ENCODE assay signal across 30 mouse cellular contexts in genomic region chr4:46447461-46447860, GRCm38 (mm10). TPM values are rescaled to one million over a fixed set of nuclear protein-coding genes. Genes with fewer than 3 reads are reported as not detected.
DNase-seq lines count a peak whose midpoint lies in the region; ATAC-seq lines count a peak whose summit lies in the region.
"Had no signal": no experiment of that assay in that cellular context is flagged by ENCODE, and none has a peak within 500 bp of the region (broad histone marks: within the 10 kb centered on the region; RNA-seq: fewer than 3 reads in every experiment).

No protein-coding gene starts in this region.

- no peaks in the 10 kb centered on the region for H3K9me3 ChIP-seq in liver, embryonic 11.5 days (ENCODE audit: control insufficient read depth, low read length)
- H3K9me3 ChIP-seq in liver, embryonic 12.5 days (replicated peaks) = no peaks in the 10 kb centered on the region
- H3K9me3 ChIP-seq: embryonic facial prominence, embryonic 13.5 days; forebrain, embryonic 12.5 days; limb, embryonic 12.5 days; lung, embryonic 15.5 days; midbrain, embryonic 10.5 days; neural tube, embryonic 15.5 days had no signal

- no peak overlapping the region for H3K4me3 ChIP-seq in liver, embryonic 11.5 days (ENCODE audit: low read depth, low read length)
- H3K4me3 ChIP-seq in liver, embryonic 12.5 days = no peak overlapping the region
- H3K4me3 ChIP-seq: embryonic facial prominence, embryonic 13.5 days; erythroblast, embryonic 14.5 days; forebrain, embryonic 12.5 days; layer of hippocampus, adult 2 months; limb, embryonic 12.5 days; lung, embryonic 15.5 days; midbrain, embryonic 10.5 days; neural tube, embryonic 15.5 days had no signal

- H3K36me3 ChIP-seq in liver, embryonic 11.5 days (ENCODE audit: control insufficient read depth, insufficient read depth, low read length) = no peaks in the 10 kb centered on the region
- H3K36me3 ChIP-seq in liver, embryonic 12.5 days = peaks cover 6% of the 10 kb centered on the region
- H3K36me3 ChIP-seq: embryonic facial prominence, embryonic 13.5 days; forebrain, embryonic 12.5 days; limb, embryonic 12.5 days; lung, embryonic 15.5 days; midbrain, embryonic 10.5 days; neural tube, embryonic 15.5 days had no signal

- 46% methylated on average over 1 of the region's 1 CpGs for WGBS in liver, embryonic 11.5 days
- 29% methylated on average over 1 of the region's 1 CpGs for WGBS in liver, embryonic 12.5 days (ENCODE audit: insufficient replicate concordance)

- H3K4me2 ChIP-seq in liver, embryonic 11.5 days = no peak overlapping the region
- no peak overlapping the region for H3K4me2 ChIP-seq in liver, embryonic 12.5 days
- H3K4me2 ChIP-seq: embryonic facial prominence, embryonic 13.5 days; forebrain, embryonic 12.5 days; limb, embryonic 12.5 days; lung, embryonic 15.5 days; neural tube, embryonic 15.5 days had no signal

- ATAC-seq in liver, embryonic 11.5 days (replicated peaks; ENCODE audit: low FRiP score) = no peak
- no peak for ATAC-seq in liver, embryonic 12.5 days
- peak; percentile 30 for ATAC-seq in megakaryocyte, adult 5-6 weeks (ENCODE audit: poor library complexity, severe bottlenecking)
- ATAC-seq: hindbrain, postnatal 0 days; intestine, embryonic 16.5 days had no signal

- H3K9ac ChIP-seq in liver, embryonic 11.5 days (ENCODE audit: low read depth, low read length) = peak overlapping the region; percentile 40; the same call in 1 of the 2 replicates
- H3K9ac ChIP-seq in liver, embryonic 12.5 days = peak overlapping the region; percentile 100
- H3K9ac ChIP-seq: embryonic facial prominence, embryonic 13.5 days; forebrain, embryonic 12.5 days; limb, embryonic 12.5 days; lung, embryonic 15.5 days; neural tube, embryonic 15.5 days had no signal

- no peaks in the 10 kb centered on the region for H3K27me3 ChIP-seq in liver, embryonic 11.5 days (replicated peaks; ENCODE audit: control insufficient read depth, insufficient read depth, low read length)
- H3K27me3 ChIP-seq in liver, embryonic 12.5 days (replicated peaks) = no peaks in the 10 kb centered on the region
- H3K27me3 ChIP-seq: embryonic facial prominence, embryonic 13.5 days; limb, embryonic 12.5 days; lung, embryonic 15.5 days; neural tube, embryonic 15.5 days had no signal

- no peak for DNase-seq in liver, embryonic 11.5 days (ENCODE audit: low spot score)
- DNase-seq in liver = no peak
- peak; percentile 37 for DNase-seq in thymus, postnatal 4 days
- no peak for DNase-seq in frontal cortex, postnatal 25 days (ENCODE audit: low spot score in 2 of 2)
- DNase-seq in spleen, postnatal 14 days (ENCODE audit: low spot score in 2 of 2) = no peak
- DNase-seq: adrenal gland, adult 2 months; cerebellum, adult 18-20 months; cerebellum, postnatal 36 days; embryo, embryonic 11 days; gastrocnemius, postnatal 36 days; kidney, postnatal 25 days; lung, postnatal 4 days; right cerebral cortex, adult 18-20 months; right cerebral cortex, postnatal 4 days had no signal

- peak overlapping the region; percentile 38; the same call in 1 of the 2 replicates for H3K27ac ChIP-seq in liver, embryonic 11.5 days (ENCODE audit: low read depth, low read length)
- H3K27ac ChIP-seq in liver, embryonic 12.5 days = peak overlapping the region; percentile 99
- H3K27ac ChIP-seq: embryonic facial prominence, embryonic 13.5 days; forebrain, embryonic 12.5 days; hindbrain, postnatal 0 days; layer of hippocampus, adult 2 months; limb, embryonic 12.5 days; lung, embryonic 15.5 days; midbrain, embryonic 10.5 days; neural tube, embryonic 15.5 days had no signal

- H3K4me1 ChIP-seq in liver, embryonic 11.5 days (replicated peaks; ENCODE audit: control insufficient read depth, insufficient read depth, low read length) = peaks cover 33% of the 10 kb centered on the region
- H3K4me1 ChIP-seq in liver, embryonic 12.5 days = peaks cover 62% of the 10 kb centered on the region
- H3K4me1 ChIP-seq: limb, embryonic 12.5 days had no signal

RNA-seq across cellular contexts. Expression of gene Anp32b, which starts 3.2 kb away (rescaled TPM):
- 586 and 618 TPM in 2 replicates for polyA plus RNA-seq in liver, embryonic 11.5 days (2014; fragmentation: Nextera tagmentation; extraction: Ambion mirVana)
- 669 and 722 TPM in 2 replicates for polyA plus RNA-seq in liver, embryonic 12.5 days (2016; fragmentation: Nextera tagmentation; extraction: Ambion mirVana)
- total RNA-seq in megakaryocyte, adult 5-6 weeks (2015) = 496 and 542 TPM in 2 replicates
- 105 and 108 TPM in 2 replicates for total RNA-seq in megakaryocyte, adult 5-6 weeks (2017)

RNA-seq across cellular contexts. Expression of gene Hemgn, which starts 34.2 kb away (rescaled TPM):
- 206 and 233 TPM in 2 replicates for polyA plus RNA-seq in liver, embryonic 11.5 days (2014; fragmentation: Nextera tagmentation; extraction: Ambion mirVana)
- polyA plus RNA-seq in liver, embryonic 12.5 days (2016; fragmentation: Nextera tagmentation; extraction: Ambion mirVana) = 425 and 445 TPM in 2 replicates
- total RNA-seq in megakaryocyte, adult 5-6 weeks (2015) = 4.8 and 12.0 TPM in 2 replicates
- 5.8 and 11.8 TPM in 2 replicates for total RNA-seq in megakaryocyte, adult 5-6 weeks (2017)
- total RNA-seq: adrenal gland, adult 2 months; gastrocnemius, adult 18-20 months; gastrocnemius, postnatal 36 days; hindbrain, postnatal 0 days; layer of hippocampus, adult 2 months; layer of hippocampus, postnatal 25 days; left cerebral cortex, postnatal 10 days had no signal
- polyA plus RNA-seq: adrenal gland, adult 2 months; C2C12; hindbrain, postnatal 0 days had no signal

RNA-seq across cellular contexts. Expression of gene Nans, which starts 41.6 kb away (rescaled TPM):
- polyA plus RNA-seq in liver, embryonic 11.5 days (2014; fragmentation: Nextera tagmentation; extraction: Ambion mirVana) = 108 and 109 TPM in 2 replicates
- 75.7 and 78.4 TPM in 2 replicates for polyA plus RNA-seq in liver, embryonic 12.5 days (2016; fragmentation: Nextera tagmentation; extraction: Ambion mirVana)
- total RNA-seq in megakaryocyte, adult 5-6 weeks (2015) = 39.9 and 45.3 TPM in 2 replicates
- 52.9 and 53.9 TPM in 2 replicates for total RNA-seq in megakaryocyte, adult 5-6 weeks (2017)

RNA-seq across cellular contexts. Expression of gene Trmo, which starts 58.2 kb away (rescaled TPM):
- polyA plus RNA-seq in liver, embryonic 11.5 days (2014; fragmentation: Nextera tagmentation; extraction: Ambion mirVana) = 14.1 and 14.7 TPM in 2 replicates
- polyA plus RNA-seq in liver, embryonic 12.5 days (2016; fragmentation: Nextera tagmentation; extraction: Ambion mirVana) = 9.2 and 11.5 TPM in 2 replicates
- total RNA-seq in megakaryocyte, adult 5-6 weeks (2015) = 6.9 and 8.4 TPM in 2 replicates
- total RNA-seq in megakaryocyte, adult 5-6 weeks (2017) = 6.8 and 9.0 TPM in 2 replicates
